Mouse (Mus musculus) heart, adult 2 months (tissue): ENCODE data around the gene Atg10. TPM values are rescaled to one million over a fixed set of nuclear protein-coding genes. Genes with fewer than 3 reads are reported as not detected.

Experiments
- DNase-seq, 2 experiments: peaks; one replicate each; pipeline ENCODE4 v3.0.0; 2021
- H3K27ac ChIP-seq: fragments of 200-600 bp; 2 replicates; pipeline ENCODE4 v1.8.1; 2022
- H3K27me3 ChIP-seq: fragments of 200-500 bp; 2 replicates; pipeline ENCODE4 v1.6.1; 2012; ENCODE audit warnings: mild to moderate bottlenecking, low read length, inconsistent platforms, mixed read lengths; ENCODE audit not compliant: control insufficient read depth, insufficient read depth
- H3K36me3 ChIP-seq: fragments of 200-500 bp; 2 replicates; pipeline ENCODE4 v1.6.1; 2012; ENCODE audit warnings: low read length, inconsistent platforms; ENCODE audit not compliant: control insufficient read depth, insufficient read depth
- H3K4me1 ChIP-seq: fragments of 200-500 bp; 2 replicates; pipeline ENCODE4 v1.6.1; 2011; ENCODE audit warnings: low read length; ENCODE audit not compliant: control insufficient read depth, insufficient read depth
- H3K4me3 ChIP-seq: fragments of 200-600 bp; 2 replicates; pipeline ENCODE4 v1.8.1; 2022
- H3K79me2 ChIP-seq: fragments of 200-500 bp; replicated peaks from 2 replicates; pipeline ENCODE4 v1.6.1; 2012; ENCODE audit warnings: mild to moderate bottlenecking, inconsistent platforms, low read length, moderate library complexity, mixed read lengths; ENCODE audit not compliant: control insufficient read depth, insufficient read depth
- H3K9ac ChIP-seq: fragments of 200-500 bp; 2 replicates; pipeline ENCODE4 v1.6.1; 2012; ENCODE audit warnings: low read depth, mild to moderate bottlenecking, control low read depth, inconsistent platforms, low read length, mixed read lengths
- CTCF ChIP-seq: fragments of 200-600 bp; IDR thresholded peaks from 2 replicates; pipeline ENCODE4 v1.8.1; 2022; ENCODE audit warnings: antibody characterized with exemption, mild to moderate bottlenecking, moderate library complexity
- EP300 ChIP-seq: fragments of 200-500 bp; IDR thresholded peaks from 2 replicates; pipeline ENCODE4 v1.6.1; 2011; ENCODE audit warnings: low read depth, low read length, control low read depth; ENCODE audit not compliant: insufficient read depth
- POLR2A ChIP-seq: fragments of 200-500 bp; IDR thresholded peaks from 2 replicates; pipeline ENCODE4 v1.6.1; 2011; ENCODE audit warnings: mild to moderate bottlenecking, low read depth, low read length, control low read depth; ENCODE audit not compliant: insufficient read depth
- WGBS: fragments of 180-500 bp; shearing (Covaris S2); methylation state at CpG from one replicate; pipeline ENCODE4 v1.1.7; 2018; 5-methylcytosine and 5-hydroxymethylcytosine counted together
- intact Hi-C: fragments of 180-260 bp; cut with DNase I; formaldehyde crosslinking; loops from one replicate; pipeline ENCODE4 v1.15.1; 2025
- polyA plus RNA-seq: library from polyadenylated mRNA; depleted of rRNA; stranded (reverse); fragments of >200 nt; gene quantifications from 2 replicates; pipeline ENCODE4 v1.2.3, GENCODE M21; 2012
- total RNA-seq, 2 experiments: library from RNA; stranded (reverse); gene quantifications; 2 replicates each; pipeline ENCODE4 v1.2.3; 2021

The Atg10 gene
- total and polyA plus RNA-seq, 3 experiments: 5.9 to 27.1 (median 25.1) TPM

- no peaks in the 10 kb centered on the region for H3K27me3 ChIP-seq
- H3K27ac ChIP-seq: no peak overlapping the region
- intact Hi-C loops: no loop called here
- H3K9ac ChIP-seq: no peak overlapping the region
- WGBS: 84% methylated on average over 17 of the region's 17 CpGs
- no peak for TF ChIP-seq CTCF
- TF ChIP-seq POLR2A: no peak
- TF ChIP-seq EP300: no peak
- no peak overlapping the region for H3K4me3 ChIP-seq
- H3K4me1 ChIP-seq: no peaks in the 10 kb centered on the region; the same call in 1 of the 2 replicates
- DNase-seq: no peak
- H3K36me3 ChIP-seq: no peaks in the 10 kb centered on the region
- no peaks in the 10 kb centered on the region for H3K79me2 ChIP-seq
Measured at GRCm38 (mm10) chr13:90912760-90913674, 310.8 kb downstream of the Atg10 start.

DNA sequence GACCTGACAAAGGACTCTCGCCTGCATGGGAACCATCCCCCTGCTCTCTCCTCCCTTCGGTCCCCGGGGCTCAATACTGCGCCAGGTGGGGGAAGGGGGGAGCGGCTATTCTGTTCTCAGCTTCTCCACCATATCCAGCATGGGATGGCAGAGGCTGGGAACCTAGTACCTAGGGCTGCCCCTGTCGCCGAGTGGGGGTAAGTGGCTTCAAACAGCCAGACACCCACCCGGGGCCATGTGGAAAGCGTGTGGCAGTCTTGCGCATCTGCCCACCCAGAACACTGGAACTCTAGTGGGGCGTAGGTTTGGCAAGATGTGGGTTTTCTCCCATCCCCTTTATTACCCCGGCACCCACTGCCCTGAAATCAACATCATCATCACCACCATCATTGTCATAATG lies 316.4 kb downstream of the Atg10 start:
- Histone ChIP-seq H3K4me3 (no peak overlapping the region), H3K4me1 (no peaks in the 10 kb centered on the region; the same call in 1 of the 2 replicates), H3K79me2 (no peaks in the 10 kb centered on the region), H3K27me3 (no peaks in the 10 kb centered on the region), H3K36me3 (no peaks in the 10 kb centered on the region), H3K27ac (no peak overlapping the region), H3K9ac (no peak overlapping the region)
- intact Hi-C loops: no loop called here
- TF ChIP-seq EP300 (no peak), CTCF (no peak), POLR2A (no peak)
- 90% methylated on average over 12 of the region's 12 CpGs for WGBS
- no peak for DNase-seq

GRCm38 (mm10) chr13:90905176-90905575 lies 318.6 kb downstream of the Atg10 start, which contains the start of gene Atp6ap1l:
Gene Atp6ap1l, minus strand, starts transcription at chr13:90905355.
- no peak for DNase-seq
- no peaks in the 10 kb centered on the region for H3K27me3 ChIP-seq
- H3K27ac ChIP-seq: no peak within 1 kb of the TSS
- intact Hi-C loops: no loop called here
- H3K36me3 ChIP-seq: no peaks in the 10 kb centered on the region
- H3K79me2 ChIP-seq: no peaks in the 10 kb centered on the region
- no peaks in the 10 kb centered on the region; the same call in 1 of the 2 replicates for H3K4me1 ChIP-seq
- no peak within 1 kb of the TSS for H3K4me3 ChIP-seq
- WGBS: 78% methylated on average over 5 of the region's 5 CpGs
- TF ChIP-seq EP300: no peak
- no peak for TF ChIP-seq POLR2A
- no peak for TF ChIP-seq CTCF
- H3K9ac ChIP-seq: no peak within 1 kb of the TSS

GRCm38 (mm10) chr13:90896821-90897220 lies 326.9 kb downstream of the Atg10 start:
- Histone ChIP-seq H3K36me3 (no peaks in the 10 kb centered on the region), H3K9ac (no peak overlapping the region), H3K27me3 (no peaks in the 10 kb centered on the region), H3K4me3 (no peak overlapping the region), H3K79me2 (no peaks in the 10 kb centered on the region), H3K27ac (no peak overlapping the region), H3K4me1 (no peaks in the 10 kb centered on the region)
- intact Hi-C loops: no loop called here
- no peak for DNase-seq
- WGBS: 92% methylated on average over 12 of the region's 12 CpGs
- TF ChIP-seq EP300: no peak
- TF ChIP-seq POLR2A: no peak
- no peak for TF ChIP-seq CTCF

- intact Hi-C loops: no loop called here
- Histone ChIP-seq H3K4me1 (no peaks in the 10 kb centered on the region), H3K9ac (no peak overlapping the region), H3K4me3 (no peak overlapping the region), H3K27me3 (no peaks in the 10 kb centered on the region), H3K79me2 (no peaks in the 10 kb centered on the region), H3K36me3 (no peaks in the 10 kb centered on the region), H3K27ac (no peak overlapping the region)
- 48% methylated on average over 2 of the region's 2 CpGs for WGBS
- TF ChIP-seq CTCF: no peak
- TF ChIP-seq EP300: no peak
- TF ChIP-seq POLR2A: no peak
- no peak for DNase-seq
Measured at GRCm38 (mm10) chr13:90896098-90896497, 327.7 kb downstream of the Atg10 start.

DNA sequence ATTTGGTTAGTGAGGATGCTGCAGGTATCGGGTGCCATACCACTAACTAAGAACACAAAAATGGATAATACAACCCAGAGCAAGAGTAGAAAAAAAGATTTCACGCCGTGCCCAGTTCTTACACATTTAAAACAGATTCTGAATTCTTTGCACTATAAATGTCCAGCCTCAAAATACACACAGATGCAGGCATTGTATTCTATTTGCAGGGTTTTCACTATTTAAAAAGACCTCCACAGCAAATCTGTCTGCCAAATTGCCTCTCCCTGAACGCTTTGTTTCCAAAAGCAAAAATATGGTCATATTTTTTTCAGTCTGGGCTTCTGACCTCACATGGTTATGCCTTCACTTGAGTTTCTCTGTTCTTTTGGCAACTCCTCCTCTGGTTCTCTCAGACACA lies 328.9 kb downstream of the Atg10 start:
- Histone ChIP-seq H3K27ac (no peak overlapping the region), H3K79me2 (no peaks in the 10 kb centered on the region), H3K4me1 (no peaks in the 10 kb centered on the region), H3K36me3 (no peaks in the 10 kb centered on the region), H3K4me3 (no peak overlapping the region), H3K9ac (no peak overlapping the region), H3K27me3 (no peaks in the 10 kb centered on the region)
- 86% methylated on average over 4 of the region's 4 CpGs for WGBS
- intact Hi-C loops: no loop called here
- no peak for DNase-seq
- TF ChIP-seq CTCF (no peak), EP300 (no peak), POLR2A (no peak)
